Mouse (Mus musculus) liver, adult 2 months (tissue): ENCODE results near the gene Rpap1.

Experiments
- CTCF ChIP-seq: fragments of 200-500 bp; IDR thresholded peaks from 2 replicates; pipeline ENCODE4 v1.5.1; 2011; ENCODE audit warnings: low read depth, low read length, control low read depth
- POLR2A ChIP-seq: fragments of 200-500 bp; IDR thresholded peaks from 2 replicates; pipeline ENCODE4 v1.6.1; 2011; ENCODE audit warnings: low read length, control low read depth; ENCODE audit not compliant: insufficient read depth; ENCODE audit errors: extremely low read depth

GRCm38 (mm10) chr2:119758844-119759835 lies 28.2 kb downstream of the Rpap1 start:
- TF ChIP-seq POLR2A (no peak), CTCF (no peak)
